Mouse (Mus musculus): ENCODE measurements around the gene Popdc3. TPM values are rescaled to one million over a fixed set of nuclear protein-coding genes. Genes with fewer than 3 reads are reported as not detected.
"Not testable (repeated sequence)": the region's sequence is repeated elsewhere in the genome, so short reads cannot be mapped to it uniquely, and the experiment has no call there.

Gene Popdc3
- total and polyA plus RNA-seq, 3 experiments = 0.09 to 0.86 (median 0.69) TPM

DNA sequence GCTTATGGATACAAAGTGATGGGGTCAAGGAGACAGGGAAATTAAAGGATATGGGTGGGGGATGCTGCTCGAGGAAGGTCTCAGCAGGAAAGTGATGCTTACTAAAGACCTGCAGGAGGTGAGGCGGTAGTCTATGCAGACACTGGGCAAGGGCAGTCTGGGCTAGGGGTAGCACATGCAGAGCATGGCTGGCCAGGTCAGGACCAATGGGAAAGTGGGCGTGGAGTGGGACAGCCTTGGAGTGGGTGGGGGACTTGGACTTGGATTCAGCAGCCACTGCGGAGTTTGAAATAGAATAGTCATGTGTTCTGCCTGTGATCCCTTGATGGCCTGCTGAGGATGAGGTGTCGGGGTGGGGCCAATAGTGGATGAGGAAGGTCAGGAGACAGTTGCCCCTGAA, 141.0 kb downstream of the Popdc3 start:
- no peak for DNase-seq

DNA sequence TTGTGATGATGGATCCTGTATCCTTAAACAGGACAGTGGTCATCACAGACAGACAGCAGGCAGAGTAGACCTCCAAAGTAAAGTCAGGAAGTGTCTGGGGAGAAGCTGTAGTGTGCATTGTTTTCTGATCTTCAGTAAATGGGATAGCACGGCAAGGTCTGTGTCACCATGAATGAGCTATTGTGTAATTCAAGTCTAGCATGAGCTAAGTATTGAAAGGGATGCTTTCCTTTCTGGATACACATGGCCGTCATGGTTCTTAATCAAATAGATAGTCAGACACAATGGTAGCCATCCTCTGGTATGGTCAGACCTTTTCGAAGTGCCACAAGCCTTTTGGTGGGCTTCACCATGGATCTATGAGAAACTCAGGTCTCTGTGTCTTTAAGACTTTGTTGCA, 142.4 kb downstream of the Popdc3 start:
- no peak for DNase-seq

DNA sequence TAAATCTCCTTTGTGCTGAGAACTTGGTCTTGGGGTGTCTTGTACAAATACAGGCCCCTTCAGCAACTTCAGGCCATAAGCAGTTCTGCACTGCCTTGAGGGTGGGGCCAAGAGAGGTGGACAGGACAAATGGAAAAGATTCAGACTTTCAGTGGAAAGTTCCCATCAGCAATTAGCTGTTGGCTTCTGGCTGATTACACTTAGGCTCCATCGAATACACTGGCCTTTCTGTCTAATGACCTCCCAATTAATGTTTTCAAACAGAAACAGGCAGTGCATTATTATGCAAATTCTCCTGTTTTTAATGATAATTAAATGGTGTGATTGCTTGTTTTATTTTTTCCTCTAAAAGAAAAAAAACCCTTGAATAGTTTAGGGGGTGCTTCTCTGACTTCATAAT, 146.3 kb downstream of the Popdc3 start:
- DNase-seq = no peak

DNA sequence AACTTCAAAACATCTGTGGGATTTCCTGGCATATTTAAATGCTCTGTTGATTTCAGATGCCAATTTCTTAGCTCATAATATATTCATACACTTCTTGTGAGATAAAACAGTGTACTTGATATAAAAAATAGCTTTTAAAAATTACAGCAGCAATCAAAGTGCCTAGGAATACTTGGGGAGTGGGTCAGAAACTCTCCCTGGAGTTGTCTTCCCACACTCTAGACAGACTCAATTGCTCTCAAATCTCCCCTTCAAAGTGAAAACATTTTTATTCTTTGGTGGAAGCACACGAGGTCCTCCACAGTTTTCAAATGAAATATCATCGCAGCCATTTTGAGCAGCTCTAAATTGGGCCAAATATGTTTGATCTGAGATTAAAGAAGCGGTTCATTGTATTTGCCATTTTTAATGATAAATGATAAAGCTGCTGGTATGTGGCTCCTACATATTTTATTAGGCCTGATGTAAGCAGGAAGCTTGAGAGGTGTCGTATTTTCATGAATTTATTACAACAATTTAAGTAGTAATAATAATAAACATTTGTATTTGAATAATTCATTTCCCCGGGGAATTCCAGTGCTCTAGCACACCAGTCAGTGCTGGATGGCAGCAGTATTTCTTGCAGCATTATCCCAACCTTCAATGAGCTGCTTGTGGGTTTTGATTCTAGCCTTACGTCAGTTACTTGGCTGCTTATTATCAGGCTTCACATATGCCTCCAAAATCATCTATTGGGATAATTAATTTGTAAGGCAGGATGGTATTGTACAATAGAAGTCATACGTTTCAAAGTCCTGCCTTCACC, 150.5 kb downstream of the Popdc3 start:
- DNase-seq = no peak

DNA sequence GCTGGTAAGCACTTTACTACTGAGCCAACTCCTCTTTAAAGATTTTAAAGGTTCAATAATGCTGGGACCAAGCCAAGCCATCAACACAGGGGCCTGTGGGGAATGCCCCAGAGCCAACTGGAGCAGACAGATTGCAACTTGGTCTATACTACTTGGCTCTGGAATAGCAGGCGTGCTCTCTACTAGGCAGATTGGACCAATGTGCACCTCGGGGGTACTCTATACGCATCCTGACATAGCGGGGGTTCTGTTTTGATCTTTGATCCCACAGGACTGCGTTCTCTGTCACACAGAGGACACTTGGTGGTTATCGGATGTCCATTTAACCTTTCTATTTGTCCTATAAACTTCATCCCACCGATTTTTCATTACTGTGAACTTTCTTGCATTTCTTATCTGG, 157.0 kb downstream of the Popdc3 start:
- no peak for DNase-seq

DNA sequence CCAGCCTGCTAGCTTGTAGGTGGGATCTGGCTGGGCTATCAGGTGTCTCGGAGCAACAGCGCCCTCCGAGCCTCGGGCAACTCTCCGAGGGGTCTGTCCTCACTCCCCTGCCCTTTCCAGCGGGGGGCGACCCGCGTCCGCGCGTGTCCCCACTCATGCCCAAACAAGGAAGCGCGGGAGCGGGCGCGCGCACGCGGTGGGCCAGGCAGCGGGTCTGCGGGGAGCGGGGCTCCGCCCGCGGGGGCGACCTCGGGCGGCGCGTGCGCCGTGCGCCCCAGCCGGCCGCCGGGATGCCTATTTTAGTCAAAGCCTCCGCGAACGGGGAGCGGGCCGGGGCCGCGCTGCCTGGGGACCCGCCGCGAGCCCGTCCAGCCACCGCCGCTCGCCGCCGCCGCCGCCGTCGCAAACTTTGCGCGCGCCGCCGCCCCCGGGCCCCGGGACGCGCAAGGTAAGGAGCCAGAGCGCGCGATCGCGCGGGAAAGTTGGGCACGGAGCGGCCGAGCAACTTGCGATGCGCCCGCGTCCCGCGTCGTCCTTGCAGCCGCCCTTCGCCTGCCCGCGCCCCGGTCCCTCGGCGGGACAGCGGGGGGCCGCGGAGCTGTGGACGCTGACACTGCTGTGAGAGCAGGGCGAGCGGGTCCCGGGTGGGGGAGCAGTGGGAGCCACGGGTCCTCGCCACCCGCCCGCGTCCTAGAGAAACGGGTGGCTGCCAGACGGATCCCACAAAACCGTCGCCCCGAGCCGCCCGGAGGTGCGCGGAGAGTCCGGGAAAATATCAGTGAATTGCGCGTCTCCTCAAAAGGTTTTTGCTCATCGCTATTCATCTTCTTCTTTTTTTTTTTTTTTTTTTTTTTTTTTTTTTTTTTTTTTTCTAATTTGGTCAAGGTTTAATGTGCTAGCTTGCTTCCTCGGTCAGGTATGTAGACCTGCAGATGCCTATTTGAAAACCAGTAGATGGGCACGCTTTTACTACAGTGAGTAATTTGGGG, 157.8 kb downstream of the Popdc3 start, which contains the start of gene Bves:
TSS of gene Bves (plus strand) at position 339 of the 989 bp plus-strand sequence.
- peak; percentile 5 for DNase-seq

DNA sequence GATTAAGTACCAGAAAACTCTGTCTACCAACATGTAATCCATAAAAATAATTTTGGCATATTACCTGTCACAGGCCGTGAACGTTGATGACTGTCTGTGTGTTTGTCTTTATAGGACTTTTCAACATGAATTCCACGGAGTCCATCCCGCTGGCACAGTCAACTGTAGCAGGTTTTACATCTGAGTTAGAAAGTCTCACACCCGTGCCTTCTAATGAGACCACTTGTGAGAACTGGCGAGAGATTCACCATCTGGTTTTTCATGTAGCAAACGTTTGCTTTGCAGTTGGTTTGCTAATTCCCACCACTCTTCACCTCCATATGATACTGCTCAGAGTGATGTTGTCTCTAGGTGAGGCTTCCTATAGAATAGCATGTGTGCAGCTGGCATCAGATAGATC, 161.2 kb downstream of the Popdc3 start:
- no peak for DNase-seq

DNA sequence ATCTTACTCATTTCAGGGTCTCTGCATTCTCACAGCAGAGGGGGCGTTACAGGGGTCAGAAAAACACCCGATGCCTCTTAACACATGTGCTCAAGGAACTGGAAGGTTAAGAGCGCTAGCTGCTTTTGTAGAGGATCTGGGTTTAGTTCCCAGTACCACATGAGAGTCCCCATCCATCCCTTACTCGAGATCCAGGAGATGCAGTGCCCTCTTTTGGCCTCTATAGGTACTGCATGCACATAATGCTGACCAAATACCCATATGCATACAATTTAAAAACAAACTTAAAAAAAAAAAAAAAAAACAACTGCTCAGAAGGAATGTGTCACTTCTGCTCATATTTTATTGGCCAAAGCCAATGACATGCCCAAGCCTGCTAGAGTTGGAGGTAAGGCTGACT, 166.5 kb downstream of the Popdc3 start:
- DNase-seq = no peak

DNA sequence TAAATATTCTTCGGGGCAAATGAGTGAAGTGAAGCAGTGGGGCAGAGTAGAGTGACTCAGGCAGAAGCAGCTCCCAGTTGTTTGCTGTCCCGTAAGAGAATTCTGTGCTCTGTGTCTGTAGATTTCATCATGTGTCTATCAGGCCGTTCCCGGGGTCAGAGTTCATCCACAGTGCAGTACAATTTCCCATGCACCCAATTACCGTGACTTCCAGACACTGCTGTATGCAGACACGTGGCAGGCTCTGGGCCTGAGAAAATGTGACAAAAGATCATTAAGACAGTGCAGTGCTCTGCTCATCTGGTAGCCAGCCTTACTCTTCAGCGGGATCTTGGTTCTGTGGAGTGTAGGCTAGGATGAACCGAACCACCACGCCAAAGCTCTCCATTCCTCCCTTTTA, 167.3 kb downstream of the Popdc3 start:
- no peak for DNase-seq

DNA sequence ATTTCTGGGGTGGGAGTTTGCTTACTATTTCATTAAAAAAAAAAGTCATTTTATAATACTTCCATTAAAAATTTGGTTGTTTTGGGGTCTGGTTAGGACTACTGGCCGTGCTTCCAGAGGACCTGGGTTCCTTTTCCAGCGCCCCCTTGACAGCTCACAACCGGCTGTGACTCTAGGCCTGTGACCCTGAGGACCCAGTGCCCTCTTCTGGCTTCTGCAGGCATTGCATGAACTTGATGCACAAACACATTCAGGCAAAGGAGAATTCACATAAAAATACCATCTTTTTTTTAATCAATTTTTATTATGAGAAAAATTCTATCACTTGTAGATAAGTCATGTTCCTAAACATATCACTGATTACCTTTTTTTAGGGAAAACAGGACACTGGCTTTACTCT, 170.2 kb downstream of the Popdc3 start:
- not testable (repeated sequence) for DNase-seq

DNA sequence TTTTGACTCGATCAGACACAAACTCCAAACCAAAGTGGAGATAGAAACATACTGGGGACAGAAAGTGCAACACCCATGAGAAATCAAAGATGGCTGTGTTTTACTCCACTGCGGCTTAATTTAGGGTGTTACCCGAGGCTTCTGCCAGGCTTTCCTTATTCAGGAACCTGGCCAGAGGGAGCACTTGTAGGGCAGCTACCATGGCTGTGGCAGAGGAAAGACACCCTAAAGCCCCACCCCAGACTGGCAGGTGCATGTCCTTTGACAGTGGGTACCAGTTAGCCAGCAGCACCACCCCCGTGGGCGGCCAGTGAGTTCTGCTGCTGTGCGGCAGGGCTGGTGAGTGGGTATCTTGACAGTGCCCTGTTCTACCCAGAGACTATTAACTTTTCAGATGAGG, 178.2 kb downstream of the Popdc3 start:
- no peak for DNase-seq

DNA sequence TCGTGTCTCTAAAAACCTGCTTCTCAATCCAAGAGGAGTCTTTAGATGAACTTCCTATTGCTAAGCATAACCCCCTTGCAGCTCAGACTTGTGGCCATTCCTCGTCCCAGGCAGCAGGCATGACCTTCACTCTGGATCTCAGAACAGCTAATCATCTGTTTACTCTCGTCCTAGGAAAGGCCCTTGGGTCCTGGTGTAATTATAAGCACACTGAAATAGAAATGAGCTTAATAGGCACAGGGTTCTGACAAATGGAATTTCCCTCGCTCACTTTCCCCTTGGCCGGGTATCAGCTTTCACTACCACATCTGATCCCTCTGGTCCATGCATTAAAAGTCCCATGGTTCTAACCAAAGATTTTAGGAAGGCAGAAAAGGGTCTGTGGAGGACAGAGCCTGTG, 185.5 kb downstream of the Popdc3 start:
- no peak for DNase-seq

DNA sequence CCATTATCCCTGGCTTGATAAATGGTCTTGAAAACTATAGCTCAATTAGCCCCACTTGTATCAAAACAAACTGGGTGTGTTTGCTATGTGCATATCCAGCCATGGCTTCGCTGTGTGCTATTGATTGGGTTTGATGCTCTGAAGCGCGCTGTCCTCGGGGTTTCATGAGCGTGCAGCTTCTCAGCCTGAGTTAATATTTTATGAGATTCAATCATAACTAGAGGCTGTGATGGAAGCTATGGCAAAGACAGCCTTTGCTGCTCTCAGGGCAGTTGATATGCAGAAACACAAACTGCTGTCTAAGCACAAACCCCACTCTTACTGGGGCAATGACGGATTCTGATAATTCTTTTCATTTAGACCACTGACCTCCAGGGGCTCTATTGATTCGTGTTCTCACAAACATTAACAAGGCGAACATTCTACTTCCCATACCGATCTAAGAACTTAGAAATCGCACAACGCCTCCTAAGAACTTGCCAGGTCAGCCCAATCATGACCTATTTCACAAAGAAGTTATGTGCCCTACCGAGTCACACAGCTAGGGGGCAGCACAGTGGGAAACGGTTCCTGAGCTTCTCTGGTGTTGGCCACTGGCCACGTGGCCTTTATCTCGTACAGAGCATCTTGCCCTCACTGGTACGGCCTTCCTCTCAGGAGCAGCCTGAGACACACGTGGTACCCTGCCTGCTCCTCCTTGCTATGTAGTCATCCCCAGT, 189.2 kb downstream of the Popdc3 start:
- DNase-seq = no peak

Other genes with a start within 250 kb of the Popdc3 start
- 10 to 100 TPM; 19.2 to 22.4 TPM for gene Prep, start 110.9 kb upstream of the Popdc3 start, total RNA-seq (2021)
- gene Prep, start 110.9 kb upstream of the Popdc3 start, polyA plus RNA-seq (2012; rRNA removed) = 13.2 and 14.2 TPM in 2 replicates
- under 1 TPM; 0.10 to 0.17 TPM for gene Bves, start 157.7 kb downstream of the Popdc3 start, total RNA-seq (2021)
- gene Bves, start 157.7 kb downstream of the Popdc3 start, polyA plus RNA-seq (2012; rRNA removed) = 0.02 TPM in 1 of 2 replicates, not detected in the other

Measured in adrenal gland, adult 2 months (tissue).